Mouse (Mus musculus): Measurements from ENCODE around the gene Pdgfra. TPM values are rescaled to one million over a fixed set of nuclear protein-coding genes. Genes with fewer than 3 reads are reported as not detected.

Pdgfra gene
- 7.2 and 16.3 TPM in 2 replicates for polyA plus RNA-seq (2012; rRNA removed)

GRCm38 (mm10) chr5:75152021-75152425 lies at the start of gene Pdgfra:
Gene Pdgfra, plus strand, starts transcription at chr5:75152292.
- DNase-seq (ENCODE audit: low read depth): peak; percentile 63
- TF ChIP-seq CTCF (IDR thresholded peaks at IDR 0.05; ENCODE audit: borderline replicate concordance, extremely low read depth, insufficient read depth, insufficient read length) (no peak), POLR2A (IDR thresholded peaks at IDR 0.05; ENCODE audit: borderline replicate concordance, extremely low read depth, insufficient read depth, insufficient read length, poor library complexity, severe bottlenecking) (no peak)

GRCm38 (mm10) chr5:75106511-75106910 lies 45.6 kb upstream of the Pdgfra start:
- TF ChIP-seq POLR2A (IDR thresholded peaks at IDR 0.05; ENCODE audit: borderline replicate concordance, extremely low read depth, insufficient read depth, insufficient read length, poor library complexity, severe bottlenecking): no peak
- TF ChIP-seq CTCF (IDR thresholded peaks at IDR 0.05; ENCODE audit: borderline replicate concordance, extremely low read depth, insufficient read depth, insufficient read length): no peak
- peak; percentile 32 for DNase-seq (ENCODE audit: low read depth)

GRCm38 (mm10) chr5:75109368-75109767 lies 42.7 kb upstream of the Pdgfra start:
- no peak for DNase-seq (ENCODE audit: low read depth)
- TF ChIP-seq POLR2A (IDR thresholded peaks at IDR 0.05; ENCODE audit: borderline replicate concordance, extremely low read depth, insufficient read depth, insufficient read length, poor library complexity, severe bottlenecking) (no peak), CTCF (IDR thresholded peaks at IDR 0.05; ENCODE audit: borderline replicate concordance, extremely low read depth, insufficient read depth, insufficient read length) (no peak)

- TF ChIP-seq CTCF (IDR thresholded peaks at IDR 0.05; ENCODE audit: borderline replicate concordance, extremely low read depth, insufficient read depth, insufficient read length) (no peak), POLR2A (IDR thresholded peaks at IDR 0.05; ENCODE audit: borderline replicate concordance, extremely low read depth, insufficient read depth, insufficient read length, poor library complexity, severe bottlenecking) (no peak)
- DNase-seq (ENCODE audit: low read depth): no peak
Observed at GRCm38 (mm10) chr5:75111781-75112180, 40.3 kb upstream of the Pdgfra start.

- DNase-seq (ENCODE audit: low read depth): no peak
- TF ChIP-seq POLR2A (IDR thresholded peaks at IDR 0.05; ENCODE audit: borderline replicate concordance, extremely low read depth, insufficient read depth, insufficient read length, poor library complexity, severe bottlenecking): no peak
- peak; percentile 52; the same call in 1 of the 2 replicates for TF ChIP-seq CTCF (IDR thresholded peaks at IDR 0.05; ENCODE audit: borderline replicate concordance, extremely low read depth, insufficient read depth, insufficient read length)
Observed at GRCm38 (mm10) chr5:75118840-75119239, 33.3 kb upstream of the Pdgfra start.

- TF ChIP-seq POLR2A (IDR thresholded peaks at IDR 0.05; ENCODE audit: borderline replicate concordance, extremely low read depth, insufficient read depth, insufficient read length, poor library complexity, severe bottlenecking) (no peak), CTCF (IDR thresholded peaks at IDR 0.05; ENCODE audit: borderline replicate concordance, extremely low read depth, insufficient read depth, insufficient read length) (no peak)
- DNase-seq (ENCODE audit: low read depth): peak; percentile 59
Observed at GRCm38 (mm10) chr5:75121646-75122045, 30.4 kb upstream of the Pdgfra start.

- no peak for TF ChIP-seq POLR2A (IDR thresholded peaks at IDR 0.05; ENCODE audit: borderline replicate concordance, extremely low read depth, insufficient read depth, insufficient read length, poor library complexity, severe bottlenecking)
- no peak for TF ChIP-seq CTCF (IDR thresholded peaks at IDR 0.05; ENCODE audit: borderline replicate concordance, extremely low read depth, insufficient read depth, insufficient read length)
- DNase-seq (ENCODE audit: low read depth): no peak
Observed at GRCm38 (mm10) chr5:75134681-75135080, 17.4 kb upstream of the Pdgfra start.

- DNase-seq (ENCODE audit: low read depth): peak; percentile 84
- TF ChIP-seq POLR2A (IDR thresholded peaks at IDR 0.05; ENCODE audit: borderline replicate concordance, extremely low read depth, insufficient read depth, insufficient read length, poor library complexity, severe bottlenecking): no peak
- TF ChIP-seq CTCF (IDR thresholded peaks at IDR 0.05; ENCODE audit: borderline replicate concordance, extremely low read depth, insufficient read depth, insufficient read length): peak; percentile 63; the same call in 1 of the 2 replicates
Observed at GRCm38 (mm10) chr5:75143092-75143491, 9.0 kb upstream of the Pdgfra start.

GRCm38 (mm10) chr5:75143767-75144166 lies 8.3 kb upstream of the Pdgfra start:
- peak; percentile 17 for DNase-seq (ENCODE audit: low read depth)
- TF ChIP-seq POLR2A (IDR thresholded peaks at IDR 0.05; ENCODE audit: borderline replicate concordance, extremely low read depth, insufficient read depth, insufficient read length, poor library complexity, severe bottlenecking) (no peak), CTCF (IDR thresholded peaks at IDR 0.05; ENCODE audit: borderline replicate concordance, extremely low read depth, insufficient read depth, insufficient read length) (no peak)

GRCm38 (mm10) chr5:75145341-75145740 lies 6.8 kb upstream of the Pdgfra start:
- DNase-seq (ENCODE audit: low read depth): no peak
- TF ChIP-seq POLR2A (IDR thresholded peaks at IDR 0.05; ENCODE audit: borderline replicate concordance, extremely low read depth, insufficient read depth, insufficient read length, poor library complexity, severe bottlenecking) (no peak), CTCF (IDR thresholded peaks at IDR 0.05; ENCODE audit: borderline replicate concordance, extremely low read depth, insufficient read depth, insufficient read length) (peak; percentile 4; the same call in 1 of the 2 replicates)

- no peak for DNase-seq (ENCODE audit: low read depth)
Observed at GRCm38 (mm10) chr5:75146469-75146868, 5.6 kb upstream of the Pdgfra start.

GRCm38 (mm10) chr5:75148343-75149127 lies 3.6 kb upstream of the Pdgfra start:
- TF ChIP-seq POLR2A (IDR thresholded peaks at IDR 0.05; ENCODE audit: borderline replicate concordance, extremely low read depth, insufficient read depth, insufficient read length, poor library complexity, severe bottlenecking) (no peak), CTCF (IDR thresholded peaks at IDR 0.05; ENCODE audit: borderline replicate concordance, extremely low read depth, insufficient read depth, insufficient read length) (no peak)
- peak; percentile 47 for DNase-seq (ENCODE audit: low read depth)

More at GRCm38 (mm10) chr5:75146469-75146868, 5.6 kb upstream of the Pdgfra start:
- TF ChIP-seq CTCF (IDR thresholded peaks at IDR 0.05; ENCODE audit: borderline replicate concordance, extremely low read depth, insufficient read depth, insufficient read length) (no peak), POLR2A (IDR thresholded peaks at IDR 0.05; ENCODE audit: borderline replicate concordance, extremely low read depth, insufficient read depth, insufficient read length, poor library complexity, severe bottlenecking) (no peak)
